Mouse (Mus musculus) midbrain, embryonic 16.5 days (tissue): Measurements from ENCODE around the gene Cd180. TPM values are rescaled to one million over a fixed set of nuclear protein-coding genes. Genes with fewer than 3 reads are reported as not detected.
"Not testable (repeated sequence)": the region's sequence is repeated elsewhere in the genome, so short reads cannot be mapped to it uniquely, and the experiment has no call there.

ENCODE experiments used
- ATAC-seq: fragments of 200-750 bp; cut with Nextera tagmentation; 2 replicates; pipeline ENCODE4 v1.8.0; 2017; ENCODE audit warnings: moderate TSS enrichment
- H3K27ac ChIP-seq: fragments of 300-500 bp; sonication (generic); 2 replicates; pipeline ENCODE4 v1.5.1; 2014; ENCODE audit warnings: mild to moderate bottlenecking, low read length, mixed read lengths
- H3K27me3 ChIP-seq: fragments of 300-500 bp; sonication (generic); 2 replicates; pipeline ENCODE4 v1.6.1; 2014; ENCODE audit warnings: low read depth, low read length, mixed read lengths; ENCODE audit not compliant: control insufficient read depth, insufficient read depth
- H3K36me3 ChIP-seq: fragments of 300-500 bp; sonication (generic); 2 replicates; pipeline ENCODE4 v1.6.1; 2014; ENCODE audit warnings: mild to moderate bottlenecking, low read length, moderate library complexity, mixed read lengths; ENCODE audit not compliant: control insufficient read depth, insufficient read depth
- H3K4me1 ChIP-seq: fragments of 300-500 bp; sonication (generic); 2 replicates; pipeline ENCODE4 v1.6.1; 2014; ENCODE audit warnings: mild to moderate bottlenecking, low read length, mixed read lengths; ENCODE audit not compliant: control insufficient read depth, insufficient read depth
- H3K4me2 ChIP-seq: fragments of 300-500 bp; sonication (generic); 2 replicates; pipeline ENCODE4 v1.6.1; 2014; ENCODE audit warnings: mild to moderate bottlenecking, low read length, mixed read lengths
- H3K4me3 ChIP-seq: fragments of 300-500 bp; sonication (generic); 2 replicates; pipeline ENCODE4 v1.5.1; 2014; ENCODE audit warnings: low read depth, mild to moderate bottlenecking, low read length, moderate library complexity, mixed read lengths
- H3K9ac ChIP-seq: fragments of 300-500 bp; sonication (generic); 2 replicates; pipeline ENCODE4 v1.6.1; 2014; ENCODE audit warnings: low read depth, low read length, mixed read lengths
- H3K9me3 ChIP-seq: fragments of 300-500 bp; sonication (generic); replicated peaks from 2 replicates; pipeline ENCODE4 v1.6.1; 2014; ENCODE audit warnings: mild to moderate bottlenecking, low read length, mixed read lengths; ENCODE audit not compliant: control insufficient read depth, poor library complexity, severe bottlenecking
- WGBS: fragments of 180-500 bp; shearing (Covaris S2); extraction: QIAGEN DNeasy Blood & Tissue Kit; methylation state at CpG from one replicate; pipeline ENCODE4 v1.1.7; 2014; 5-methylcytosine and 5-hydroxymethylcytosine counted together
- polyA plus RNA-seq: library from polyadenylated mRNA; unstranded; fragments of >200 nt; fragmentation: Nextera tagmentation; extraction: Ambion mirVana; gene quantifications from 2 replicates; pipeline ENCODE4 v1.2.1, GENCODE M21; 2015

The Cd180 gene
- polyA plus RNA-seq, 1 experiment from 2014 or later, result 0.94 TPM

DNA sequence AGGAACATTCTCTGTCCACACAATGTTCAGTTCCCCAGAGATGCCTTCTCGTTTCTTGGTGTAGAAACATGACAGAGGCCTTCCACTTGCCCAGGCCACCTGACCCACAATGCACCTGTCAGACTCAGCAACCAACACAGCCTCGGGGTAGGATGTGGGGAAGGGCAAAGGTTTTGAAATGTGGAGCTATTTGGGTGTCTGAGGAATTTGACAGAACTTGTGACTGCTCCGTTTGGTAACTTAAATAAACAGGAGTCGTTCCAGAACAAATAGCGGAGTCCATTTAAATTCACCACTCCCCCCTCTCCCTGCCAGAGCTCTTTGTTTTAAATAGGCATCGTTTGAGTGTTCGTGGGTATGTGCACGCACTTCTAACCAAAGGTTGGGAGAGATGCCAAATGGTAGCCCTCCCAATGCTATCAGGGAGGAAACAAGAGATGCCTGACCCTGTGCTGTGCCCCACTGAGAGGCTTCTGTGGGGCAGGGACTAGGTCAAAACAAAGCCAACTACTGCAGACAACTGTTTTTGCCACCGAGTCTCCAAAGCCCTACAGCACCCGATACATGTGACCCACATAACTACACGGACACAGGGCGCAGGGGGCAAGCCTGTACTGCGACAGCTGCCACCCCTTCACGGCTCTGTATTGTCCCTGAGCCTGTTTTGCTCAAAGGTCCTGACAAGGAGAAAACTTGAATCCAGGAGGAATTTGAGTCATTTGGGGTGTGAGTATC lies 23.7 kb upstream of the Cd180 start:
- Histone ChIP-seq H3K9me3 (no peaks in the 10 kb centered on the region), H3K27me3 (no peaks in the 10 kb centered on the region), H3K4me1 (no peaks in the 10 kb centered on the region), H3K4me3 (no peak overlapping the region), H3K4me2 (no peak overlapping the region), H3K9ac (no peak overlapping the region), H3K36me3 (no peaks in the 10 kb centered on the region), H3K27ac (no peak overlapping the region)
- 61% methylated on average over 14 of the region's 14 CpGs for WGBS
- no peak for ATAC-seq

DNA sequence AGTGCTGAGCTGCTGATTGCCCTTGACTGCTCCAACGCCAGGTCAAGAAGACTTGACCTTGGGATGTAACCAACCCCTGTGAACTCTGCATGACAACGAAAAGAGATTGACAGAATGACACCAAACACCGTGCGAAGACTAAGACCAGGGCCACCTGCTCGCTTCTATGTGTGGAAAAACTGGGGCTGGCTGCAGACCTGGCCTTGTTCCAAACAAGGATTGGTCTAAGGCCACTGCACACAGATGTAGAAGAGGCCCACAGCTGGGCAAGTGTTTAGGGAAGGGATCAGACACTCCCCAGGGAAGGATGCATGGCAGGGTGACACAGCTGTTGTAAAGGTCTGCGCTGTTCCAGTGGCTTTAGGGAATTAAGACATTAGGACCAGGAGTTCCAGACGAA lies 22.9 kb upstream of the Cd180 start:
- Histone ChIP-seq H3K27me3 (no peaks in the 10 kb centered on the region), H3K4me2 (no peak overlapping the region), H3K4me3 (no peak overlapping the region), H3K9me3 (no peaks in the 10 kb centered on the region), H3K4me1 (no peaks in the 10 kb centered on the region), H3K9ac (no peak overlapping the region), H3K36me3 (no peaks in the 10 kb centered on the region), H3K27ac (no peak overlapping the region)
- 0 out of 2 replicates have a peak, but pooled peaks have one; percentile 36 for ATAC-seq
- WGBS, result 71% methylated on average over 7 of the region's 7 CpGs

DNA sequence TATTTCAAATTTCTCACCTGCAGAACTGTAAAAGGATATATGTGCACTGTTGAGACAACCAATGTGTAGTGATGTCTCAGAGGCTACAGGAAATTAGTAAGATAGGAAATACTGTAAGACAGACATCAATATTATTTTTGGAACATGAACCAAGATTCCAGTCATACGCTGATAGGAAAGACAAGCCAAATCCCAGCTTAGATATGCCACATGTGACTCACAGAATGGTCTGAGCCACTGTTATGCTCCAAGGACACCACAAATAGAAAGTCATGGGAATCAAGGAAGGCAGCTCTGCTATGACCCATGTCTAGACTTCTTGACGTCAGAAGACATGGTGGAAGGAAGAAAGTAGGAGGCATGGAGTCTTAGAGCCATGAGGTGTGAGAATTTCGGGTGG lies 19.3 kb upstream of the Cd180 start:
- H3K27ac ChIP-seq, result no peak overlapping the region
- no peak overlapping the region for H3K4me2 ChIP-seq
- ATAC-seq, result no peak
- no peaks in the 10 kb centered on the region for H3K4me1 ChIP-seq
- WGBS, result 90% methylated on average over 3 of the region's 3 CpGs
- no peak overlapping the region for H3K9ac ChIP-seq
- H3K4me3 ChIP-seq, result no peak overlapping the region
- no peaks in the 10 kb centered on the region for H3K36me3 ChIP-seq
- H3K9me3 ChIP-seq, result no peaks in the 10 kb centered on the region
- no peaks in the 10 kb centered on the region for H3K27me3 ChIP-seq

DNA sequence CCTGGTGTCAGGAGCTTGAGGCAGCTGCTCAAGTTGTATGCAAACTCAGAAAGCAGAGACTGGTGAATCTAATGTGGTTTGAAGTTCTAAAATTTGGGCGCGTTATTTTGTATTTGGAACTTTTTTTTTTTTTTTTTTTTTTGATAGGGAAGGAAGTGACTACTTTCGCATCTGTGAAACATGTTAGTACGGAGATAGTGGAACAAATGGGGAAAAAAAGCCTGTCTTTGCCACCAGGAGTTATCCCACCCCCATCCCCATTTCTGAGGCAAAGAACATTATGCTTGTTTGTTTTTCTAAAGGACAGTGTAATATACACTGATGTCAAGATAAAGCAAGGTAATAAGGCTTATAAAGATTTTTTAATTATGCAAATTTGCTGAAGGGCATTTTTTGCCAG lies 15.8 kb upstream of the Cd180 start:
- 82% methylated on average over 4 of the region's 4 CpGs for WGBS
- H3K36me3 ChIP-seq, H3K9me3 ChIP-seq, ATAC-seq, H3K4me3 ChIP-seq, H3K4me2 ChIP-seq, H3K27ac ChIP-seq, H3K9ac ChIP-seq, H3K27me3 ChIP-seq, H3K4me1 ChIP-seq: not testable (repeated sequence)

DNA sequence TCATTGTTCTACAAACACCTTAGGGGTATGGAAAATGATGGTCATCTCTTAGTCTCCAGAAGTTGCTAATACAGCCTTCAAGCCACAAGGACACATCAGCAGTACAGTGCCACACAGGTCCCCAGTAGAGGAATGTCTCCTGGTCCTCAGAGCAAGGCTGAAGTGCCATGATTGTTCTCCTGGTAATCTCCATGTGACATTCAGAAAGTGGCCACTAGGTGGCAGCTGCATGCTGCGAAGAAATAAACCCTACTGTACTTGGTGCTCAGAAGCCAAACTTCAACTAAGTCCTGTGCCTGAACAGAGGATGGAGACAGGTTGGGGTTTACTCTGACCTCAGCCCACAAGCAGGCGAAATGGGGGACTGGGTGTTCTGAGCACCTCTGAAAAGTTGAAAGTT lies 14.9 kb upstream of the Cd180 start:
- no peaks in the 10 kb centered on the region for H3K27me3 ChIP-seq
- H3K36me3 ChIP-seq, result no peaks in the 10 kb centered on the region
- no peak overlapping the region for H3K9ac ChIP-seq
- no peaks in the 10 kb centered on the region for H3K9me3 ChIP-seq
- no peak overlapping the region for H3K4me3 ChIP-seq
- H3K27ac ChIP-seq, result no peak overlapping the region
- 17% methylated on average over 2 of the region's 2 CpGs for WGBS
- no peak overlapping the region for H3K4me2 ChIP-seq
- no peaks in the 10 kb centered on the region for H3K4me1 ChIP-seq
- ATAC-seq, result peak; percentile 81

DNA sequence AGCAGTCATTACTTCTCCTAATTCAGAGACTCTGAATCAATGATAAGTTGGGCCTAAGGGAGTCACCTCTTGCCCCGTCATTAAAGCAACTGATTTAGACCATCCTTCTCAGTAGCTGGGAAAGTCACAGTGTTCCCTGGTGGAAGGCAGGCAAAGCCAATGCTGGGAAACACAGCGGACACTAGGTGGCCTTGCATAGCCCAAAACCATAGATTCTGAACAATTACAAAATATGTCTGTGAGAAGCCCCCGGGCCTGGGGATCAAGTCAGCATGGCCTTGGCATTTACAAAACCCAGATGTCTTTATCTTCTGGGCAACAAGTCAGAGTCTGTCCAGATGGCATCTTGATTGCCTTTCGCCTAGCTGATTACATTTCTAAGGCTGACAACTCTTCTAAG lies 8.5 kb upstream of the Cd180 start:
- no peaks in the 10 kb centered on the region for H3K4me1 ChIP-seq
- H3K9ac ChIP-seq, result no peak overlapping the region
- ATAC-seq, result no peak
- WGBS, result 76% methylated on average over 4 of the region's 4 CpGs
- H3K27me3 ChIP-seq, result no peaks in the 10 kb centered on the region
- no peaks in the 10 kb centered on the region for H3K36me3 ChIP-seq
- H3K9me3 ChIP-seq, result no peaks in the 10 kb centered on the region
- H3K4me2 ChIP-seq, result no peak overlapping the region
- H3K4me3 ChIP-seq, result no peak overlapping the region
- no peak overlapping the region for H3K27ac ChIP-seq

DNA sequence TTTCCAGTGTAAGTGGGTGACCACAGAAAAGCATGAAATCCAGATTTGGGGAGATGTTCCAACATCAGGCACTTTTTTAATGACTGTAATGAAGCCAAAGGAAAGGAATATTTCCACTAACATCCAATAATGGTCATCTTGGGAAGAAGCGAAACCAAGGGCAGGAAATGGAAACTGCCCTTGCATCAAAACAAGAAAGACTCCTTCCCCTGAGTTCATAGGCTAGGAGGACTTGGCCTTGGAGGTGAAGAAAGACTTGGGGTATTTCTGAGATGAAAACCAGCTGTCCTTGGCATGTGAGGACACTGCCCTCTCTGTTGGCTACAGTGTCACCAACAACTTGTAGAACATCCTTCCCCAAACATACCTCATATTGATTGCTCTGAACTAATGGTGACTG lies 5.2 kb upstream of the Cd180 start:
- H3K27ac ChIP-seq, result no peak overlapping the region
- no peaks in the 10 kb centered on the region for H3K27me3 ChIP-seq
- no peak overlapping the region for H3K4me2 ChIP-seq
- no peak for ATAC-seq
- peaks cover 5% of the 10 kb centered on the region; the same call in 1 of the 2 replicates for H3K4me1 ChIP-seq
- H3K9ac ChIP-seq, result no peak overlapping the region
- WGBS, result 97% methylated on average over 1 of the region's 1 CpGs
- no peaks in the 10 kb centered on the region for H3K9me3 ChIP-seq
- no peaks in the 10 kb centered on the region for H3K36me3 ChIP-seq
- H3K4me3 ChIP-seq, result no peak overlapping the region

DNA sequence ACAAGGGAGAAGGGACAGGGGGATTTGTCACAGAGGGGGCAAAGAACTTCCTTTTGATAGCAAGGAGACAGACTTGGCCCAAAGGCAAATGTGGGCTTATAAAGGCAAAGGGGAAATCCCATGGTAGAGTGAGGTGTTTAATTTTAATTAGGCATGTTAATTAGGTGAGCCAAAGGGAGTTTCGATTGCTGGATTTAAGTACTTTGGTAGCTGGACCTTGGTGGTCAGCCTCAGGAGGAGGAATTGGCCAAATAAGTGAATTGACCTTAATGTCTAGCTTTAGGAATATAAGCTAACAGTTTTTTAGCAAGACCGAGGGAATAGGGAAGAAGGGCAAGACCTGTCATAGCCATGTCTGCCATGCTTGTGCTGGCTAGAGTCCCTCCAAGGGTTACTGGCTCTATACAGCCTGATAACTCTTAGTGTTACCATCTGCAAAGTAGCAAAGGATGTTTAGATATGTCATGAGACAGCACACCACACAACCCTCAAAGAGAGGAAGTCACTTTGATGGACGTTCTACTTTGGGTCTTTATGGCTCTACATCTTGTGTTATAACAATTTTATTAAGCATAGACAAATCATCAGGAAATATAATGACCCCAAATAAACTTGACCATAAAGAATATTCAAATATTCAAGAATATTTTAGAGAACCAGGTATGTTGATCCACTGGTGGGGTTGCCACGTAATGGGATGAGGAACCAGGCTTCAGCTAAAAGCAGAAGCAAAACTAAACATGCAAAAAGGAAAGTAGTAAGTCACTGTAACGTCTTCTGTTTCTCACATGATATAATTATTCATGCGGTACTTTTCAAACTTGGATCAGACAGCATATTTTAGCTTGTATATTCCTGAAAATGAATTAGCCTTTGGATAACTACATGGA lies 3.9 kb upstream of the Cd180 start:
- Histone ChIP-seq H3K4me1 (peaks cover 5% of the 10 kb centered on the region; the same call in 1 of the 2 replicates), H3K4me2 (no peak overlapping the region), H3K4me3 (no peak overlapping the region), H3K27ac (no peak overlapping the region), H3K9me3 (no peaks in the 10 kb centered on the region), H3K9ac (no peak overlapping the region), H3K27me3 (no peaks in the 10 kb centered on the region), H3K36me3 (no peaks in the 10 kb centered on the region)
- ATAC-seq, result no peak
- WGBS, result 82% methylated on average over 6 of the region's 6 CpGs

DNA sequence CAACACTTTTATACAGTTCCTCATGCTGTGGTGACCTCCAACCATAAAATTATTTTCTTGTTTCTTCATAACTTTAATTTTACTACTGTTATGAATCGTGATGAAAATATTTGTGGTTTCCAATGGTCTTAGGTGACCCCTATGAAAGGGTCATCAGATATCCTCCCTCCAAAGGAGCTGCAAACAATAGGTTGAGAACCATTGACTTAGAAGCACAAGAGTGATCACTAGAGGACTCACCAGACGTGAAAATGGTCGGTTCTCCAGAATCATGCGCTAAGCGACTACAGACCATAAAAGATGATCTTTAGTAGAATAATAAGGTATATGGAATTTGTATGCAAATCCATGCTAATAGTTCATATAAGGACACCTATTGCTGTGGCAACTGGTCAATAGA lies 3.2 kb upstream of the Cd180 start:
- no peaks in the 10 kb centered on the region for H3K27me3 ChIP-seq
- no peak for ATAC-seq
- 93% methylated on average over 5 of the region's 5 CpGs for WGBS

More for the DNA sequence above, 3.2 kb upstream of the Cd180 start:
- Histone ChIP-seq H3K36me3 (no peaks in the 10 kb centered on the region), H3K27ac (no peak overlapping the region), H3K4me2 (no peak overlapping the region), H3K9ac (no peak overlapping the region), H3K4me1 (peaks cover 5% of the 10 kb centered on the region; the same call in 1 of the 2 replicates), H3K9me3 (no peaks in the 10 kb centered on the region), H3K4me3 (no peak overlapping the region)
